Comparison of ENCODE assay signal across 26 mouse cellular contexts in the genomic region with DNA sequence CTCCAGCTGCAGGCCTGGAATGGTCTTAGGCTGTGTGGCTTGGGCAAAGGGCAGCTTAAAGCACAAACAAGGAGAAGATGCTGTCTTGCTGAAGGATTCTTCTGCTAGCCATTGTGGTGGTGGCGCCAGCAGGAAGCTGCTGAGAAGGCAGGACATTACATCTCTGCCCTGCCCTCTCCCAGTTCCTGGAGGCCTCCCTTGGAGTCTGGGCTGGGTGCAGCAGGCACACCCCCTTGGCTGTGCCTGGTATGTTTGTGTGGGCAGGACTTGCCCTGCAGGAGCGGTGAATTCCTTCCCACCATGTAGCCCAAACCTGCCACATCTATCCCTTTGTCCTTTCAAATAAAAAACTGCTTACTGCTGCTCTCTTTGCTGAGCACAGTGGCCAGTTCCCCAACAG. TPM values are rescaled to one million over a fixed set of nuclear protein-coding genes. Genes with fewer than 3 reads are reported as not detected.
DNase-seq lines count a peak whose midpoint lies in the region; ATAC-seq and TF ChIP-seq lines count a peak whose summit lies in the region.
"Had no signal": no experiment of that assay in that cellular context is flagged by ENCODE, and none has a peak within 500 bp of the region (broad histone marks: within the 10 kb centered on the region; RNA-seq: fewer than 3 reads in every experiment).

No protein-coding gene starts in this region.

- no peak overlapping the region for H3K4me3 ChIP-seq in liver, embryonic 12.5 days
- no peak overlapping the region for H3K4me3 ChIP-seq in liver, embryonic 11.5 days (ENCODE audit: low read depth, low read length)
- no peak overlapping the region for H3K4me3 ChIP-seq in intestine, postnatal 0 days (ENCODE audit: low read depth, low read length)
- no peak overlapping the region for H3K4me3 ChIP-seq in stomach, embryonic 15.5 days (replicated peaks)
- H3K4me3 ChIP-seq in midbrain, postnatal 0 days (ENCODE audit: low read depth, low read length): no peak overlapping the region
- H3K4me3 ChIP-seq: forebrain, embryonic 13.5 days; gastrocnemius, adult 2 months; heart, embryonic 15.5 days; limb, embryonic 15.5 days; midbrain, embryonic 10.5 days; neural tube, embryonic 15.5 days had no signal

- no peaks in the 10 kb centered on the region for H3K9me3 ChIP-seq in liver, embryonic 12.5 days (replicated peaks)
- no peaks in the 10 kb centered on the region for H3K9me3 ChIP-seq in liver, embryonic 11.5 days (ENCODE audit: control insufficient read depth, low read length)
- no peaks in the 10 kb centered on the region for H3K9me3 ChIP-seq in intestine, postnatal 0 days (ENCODE audit: control insufficient read depth)
- H3K9me3 ChIP-seq in stomach, embryonic 15.5 days: no peaks in the 10 kb centered on the region
- no peaks in the 10 kb centered on the region for H3K9me3 ChIP-seq in midbrain, postnatal 0 days (ENCODE audit: low read length)
- H3K9me3 ChIP-seq: forebrain, embryonic 13.5 days; heart, embryonic 15.5 days; limb, embryonic 15.5 days; midbrain, embryonic 10.5 days; neural tube, embryonic 15.5 days had no signal

- no peak overlapping the region for H3K4me2 ChIP-seq in liver, embryonic 12.5 days
- no peak overlapping the region for H3K4me2 ChIP-seq in liver, embryonic 11.5 days
- no peak overlapping the region for H3K4me2 ChIP-seq in intestine, postnatal 0 days (replicated peaks; ENCODE audit: low read depth)
- no peak overlapping the region for H3K4me2 ChIP-seq in stomach, embryonic 15.5 days
- no peak overlapping the region for H3K4me2 ChIP-seq in midbrain, postnatal 0 days (ENCODE audit: low read depth, low read length, poor library complexity, severe bottlenecking)
- H3K4me2 ChIP-seq: forebrain, embryonic 13.5 days; heart, embryonic 15.5 days; limb, embryonic 15.5 days; neural tube, embryonic 15.5 days had no signal

- no peak overlapping the region for H3K9ac ChIP-seq in liver, embryonic 12.5 days
- no peak overlapping the region for H3K9ac ChIP-seq in liver, embryonic 11.5 days (ENCODE audit: low read depth, low read length)
- no peak overlapping the region for H3K9ac ChIP-seq in intestine, postnatal 0 days (ENCODE audit: low read depth, low read length)
- H3K9ac ChIP-seq in stomach, embryonic 15.5 days: no peak overlapping the region
- no peak overlapping the region for H3K9ac ChIP-seq in midbrain, postnatal 0 days (replicated peaks; ENCODE audit: low read length, poor library complexity, severe bottlenecking)
- H3K9ac ChIP-seq: forebrain, embryonic 13.5 days; heart, embryonic 15.5 days; limb, embryonic 15.5 days; neural tube, embryonic 15.5 days had no signal

- no peak for DNase-seq in liver, embryonic 11.5 days (ENCODE audit: low spot score)
- peak; percentile 40 for DNase-seq in lung, postnatal 14 days
- no peak for DNase-seq in thymus, postnatal 10 days (ENCODE audit: low spot score in 2 of 2)
- no peak for DNase-seq in midbrain, postnatal 0 days (ENCODE audit: low spot score)
- DNase-seq: adrenal gland, adult 8-10 months; cerebellum, adult 11 months; cerebellum, postnatal 14 days; gastrocnemius, adult 2 months; heart, adult 11 months; kidney, adult 11 months; kidney, postnatal 14 days; layer of hippocampus, adult 9-11 months; retina, postnatal 1 day; right cerebral cortex, postnatal 4 days; thymus, postnatal 14 days had no signal

- H3K27ac ChIP-seq in liver, embryonic 12.5 days: peak overlapping the region; percentile 54; the same call in 1 of the 2 replicates
- no peak overlapping the region; the same call in 1 of the 2 replicates for H3K27ac ChIP-seq in liver, embryonic 11.5 days (ENCODE audit: low read depth, low read length)
- H3K27ac ChIP-seq in intestine, postnatal 0 days (ENCODE audit: low read depth, low read length): no peak overlapping the region
- 0 out of 2 replicates have a peak overlapping the region, but pooled peaks have one; percentile 35 for H3K27ac ChIP-seq in stomach, embryonic 15.5 days
- H3K27ac ChIP-seq in midbrain, postnatal 0 days (ENCODE audit: low read depth, low read length): no peak overlapping the region
- H3K27ac ChIP-seq: forebrain, embryonic 13.5 days; gastrocnemius, adult 2 months; heart, embryonic 15.5 days; limb, embryonic 15.5 days; midbrain, embryonic 10.5 days; neural tube, embryonic 15.5 days had no signal

- no peak for ATAC-seq in liver, embryonic 12.5 days
- ATAC-seq in liver, embryonic 11.5 days (replicated peaks; ENCODE audit: low FRiP score): no peak
- ATAC-seq in intestine, postnatal 0 days: no peak
- no peak; the same call in 1 of the 2 replicates for ATAC-seq in stomach, embryonic 15.5 days (ENCODE audit: insufficient read depth, low FRiP score, low read depth)
- no peak for ATAC-seq in midbrain, postnatal 0 days (ENCODE audit: low FRiP score)
- ATAC-seq: forebrain, embryonic 13.5 days had no signal

- WGBS in liver, embryonic 12.5 days (ENCODE audit: insufficient replicate concordance): 73% methylated on average over 2 of the region's 2 CpGs
- 85% methylated on average over 2 of the region's 2 CpGs for WGBS in liver, embryonic 11.5 days
- 70% methylated on average over 2 of the region's 2 CpGs for WGBS in intestine, postnatal 0 days
- WGBS in stomach, embryonic 15.5 days: 65% methylated on average over 2 of the region's 2 CpGs
- WGBS in midbrain, postnatal 0 days: 92% methylated on average over 2 of the region's 2 CpGs

- peaks cover 89% of the 10 kb centered on the region for H3K4me1 ChIP-seq in liver, embryonic 12.5 days
- H3K4me1 ChIP-seq in liver, embryonic 11.5 days (replicated peaks; ENCODE audit: control insufficient read depth, insufficient read depth, low read length): peaks cover 55% of the 10 kb centered on the region
- peaks cover 19% of the 10 kb centered on the region; the same call in 1 of the 2 replicates for H3K4me1 ChIP-seq in intestine, postnatal 0 days (replicated peaks; ENCODE audit: control insufficient read depth, insufficient read depth, low read length)
- H3K4me1 ChIP-seq in stomach, embryonic 15.5 days: peaks cover 35% of the 10 kb centered on the region
- H3K4me1 ChIP-seq in midbrain, postnatal 0 days (ENCODE audit: insufficient read depth, low read length): no peaks in the 10 kb centered on the region; the same call in 1 of the 2 replicates

- H3K36me3 ChIP-seq in liver, embryonic 12.5 days: peaks cover 30% of the 10 kb centered on the region
- peaks cover 2% of the 10 kb centered on the region for H3K36me3 ChIP-seq in liver, embryonic 11.5 days (ENCODE audit: control insufficient read depth, insufficient read depth, low read length)
- H3K36me3 ChIP-seq in intestine, postnatal 0 days (ENCODE audit: control insufficient read depth, insufficient read depth): peaks cover 26% of the 10 kb centered on the region
- peaks cover 6% of the 10 kb centered on the region; the same call in 1 of the 2 replicates for H3K36me3 ChIP-seq in stomach, embryonic 15.5 days
- peaks cover 37% of the 10 kb centered on the region for H3K36me3 ChIP-seq in midbrain, postnatal 0 days (ENCODE audit: insufficient read depth, low read length)
- H3K36me3 ChIP-seq: heart, embryonic 15.5 days had no signal

- peak; percentile 16; the same call in 1 of the 2 replicates for TF ChIP-seq CTCF in intestine, postnatal 0 days (IDR thresholded peaks at IDR 0.05; ENCODE audit: low read depth)
- no peak for TF ChIP-seq CTCF in midbrain, postnatal 0 days (IDR thresholded peaks at IDR 0.05)

- no peaks in the 10 kb centered on the region for H3K27me3 ChIP-seq in liver, embryonic 12.5 days (replicated peaks)
- no peaks in the 10 kb centered on the region for H3K27me3 ChIP-seq in liver, embryonic 11.5 days (replicated peaks; ENCODE audit: control insufficient read depth, insufficient read depth, low read length)
- H3K27me3 ChIP-seq in intestine, postnatal 0 days (replicated peaks; ENCODE audit: control insufficient read depth, insufficient read depth, low read length): no peaks in the 10 kb centered on the region
- H3K27me3 ChIP-seq in stomach, embryonic 15.5 days (replicated peaks): no peaks in the 10 kb centered on the region
- H3K27me3 ChIP-seq in midbrain, postnatal 0 days (ENCODE audit: insufficient read depth, low read length): no peaks in the 10 kb centered on the region
- H3K27me3 ChIP-seq: forebrain, embryonic 13.5 days; heart, embryonic 15.5 days; limb, embryonic 15.5 days; neural tube, embryonic 15.5 days had no signal

RNA-seq across cellular contexts. Expression of a gene that starts 35.5 kb away (rescaled TPM):
- polyA plus RNA-seq in liver, embryonic 12.5 days (2016; fragmentation: Nextera tagmentation; extraction: Ambion mirVana): not detected in 2 replicates
- not detected in 2 replicates for polyA plus RNA-seq in liver, embryonic 11.5 days (2014; fragmentation: Nextera tagmentation; extraction: Ambion mirVana)
- 0.04 and 0.25 TPM in 2 replicates for polyA plus RNA-seq in intestine, postnatal 0 days (2015; fragmentation: Nextera tagmentation; extraction: Ambion mirVana)
- polyA plus RNA-seq in stomach, embryonic 15.5 days (2015; fragmentation: Nextera tagmentation; extraction: Ambion mirVana): 0.66 and 0.73 TPM in 2 replicates
- 0.27 TPM in 1 of 2 replicates, not detected in the other for total RNA-seq in midbrain, postnatal 0 days (2014; rRNA removed)
- polyA plus RNA-seq in midbrain, postnatal 0 days (2015; fragmentation: Nextera tagmentation; extraction: Ambion mirVana): not detected in 2 replicates
- total RNA-seq: adrenal gland, adult 8-10 months; gastrocnemius, adult 2 months; MEL; monocyte, adult 5-6 weeks had no signal
- polyA plus RNA-seq: forebrain, embryonic 13.5 days; heart, embryonic 15.5 days; limb, embryonic 15.5 days; lung, embryonic 16.5 days; midbrain, embryonic 10.5 days; neural tube, embryonic 15.5 days had no signal

RNA-seq across cellular contexts. Expression of a gene that starts 45.9 kb away (rescaled TPM):
- 2.9 and 3.6 TPM in 2 replicates for polyA plus RNA-seq in liver, embryonic 12.5 days (2016; fragmentation: Nextera tagmentation; extraction: Ambion mirVana)
- 3.6 and 4.8 TPM in 2 replicates for polyA plus RNA-seq in liver, embryonic 11.5 days (2014; fragmentation: Nextera tagmentation; extraction: Ambion mirVana)
- polyA plus RNA-seq in intestine, postnatal 0 days (2015; fragmentation: Nextera tagmentation; extraction: Ambion mirVana): 5.5 and 6.4 TPM in 2 replicates
- polyA plus RNA-seq in stomach, embryonic 15.5 days (2015; fragmentation: Nextera tagmentation; extraction: Ambion mirVana): 3.3 and 3.8 TPM in 2 replicates
- 156 and 160 TPM in 2 replicates for total RNA-seq in midbrain, postnatal 0 days (2014; rRNA removed)
- polyA plus RNA-seq in midbrain, postnatal 0 days (2015; fragmentation: Nextera tagmentation; extraction: Ambion mirVana): 28.1 and 32.1 TPM in 2 replicates

RNA-seq across cellular contexts. Expression of a gene that starts 57.0 kb away (rescaled TPM):
- polyA plus RNA-seq in liver, embryonic 12.5 days (2016; fragmentation: Nextera tagmentation; extraction: Ambion mirVana): 0.67 and 1.0 TPM in 2 replicates
- polyA plus RNA-seq in liver, embryonic 11.5 days (2014; fragmentation: Nextera tagmentation; extraction: Ambion mirVana): 3.1 and 3.2 TPM in 2 replicates
- polyA plus RNA-seq in intestine, postnatal 0 days (2015; fragmentation: Nextera tagmentation; extraction: Ambion mirVana): 15.8 and 18.3 TPM in 2 replicates
- 30.8 and 33.1 TPM in 2 replicates for polyA plus RNA-seq in stomach, embryonic 15.5 days (2015; fragmentation: Nextera tagmentation; extraction: Ambion mirVana)
- 4.1 and 5.2 TPM in 2 replicates for total RNA-seq in midbrain, postnatal 0 days (2014; rRNA removed)
- 1.4 and 2.2 TPM in 2 replicates for polyA plus RNA-seq in midbrain, postnatal 0 days (2015; fragmentation: Nextera tagmentation; extraction: Ambion mirVana)
- total RNA-seq: gastrocnemius, adult 2 months; monocyte, adult 5-6 weeks had no signal

Comparison
In these comparisons a context has a peak if more than half of its experiments do, and no peak if none do; other contexts are left out.
1. H3K27ac ChIP-seq: peak in liver, embryonic 12.5 days (single experiment) and stomach, embryonic 15.5 days (single experiment); none in liver, embryonic 11.5 days (single experiment), intestine, postnatal 0 days (single experiment) and midbrain, postnatal 0 days (single experiment).